Mouse (Mus musculus) spleen, postnatal 36 days (tissue): Measurements from ENCODE around the gene Ccdc69.
"Not testable (repeated sequence)": the region's sequence is repeated elsewhere in the genome, so short reads cannot be mapped to it uniquely, and the experiment has no call there.

Experiments
- DNase-seq, 2 experiments: peaks; one replicate each; pipeline ENCODE4 v3.0.0; 2022; ENCODE audit warnings: low spot score in 2 of 2, mixed read lengths in 1 of 2

Gene Ccdc69

DNA sequence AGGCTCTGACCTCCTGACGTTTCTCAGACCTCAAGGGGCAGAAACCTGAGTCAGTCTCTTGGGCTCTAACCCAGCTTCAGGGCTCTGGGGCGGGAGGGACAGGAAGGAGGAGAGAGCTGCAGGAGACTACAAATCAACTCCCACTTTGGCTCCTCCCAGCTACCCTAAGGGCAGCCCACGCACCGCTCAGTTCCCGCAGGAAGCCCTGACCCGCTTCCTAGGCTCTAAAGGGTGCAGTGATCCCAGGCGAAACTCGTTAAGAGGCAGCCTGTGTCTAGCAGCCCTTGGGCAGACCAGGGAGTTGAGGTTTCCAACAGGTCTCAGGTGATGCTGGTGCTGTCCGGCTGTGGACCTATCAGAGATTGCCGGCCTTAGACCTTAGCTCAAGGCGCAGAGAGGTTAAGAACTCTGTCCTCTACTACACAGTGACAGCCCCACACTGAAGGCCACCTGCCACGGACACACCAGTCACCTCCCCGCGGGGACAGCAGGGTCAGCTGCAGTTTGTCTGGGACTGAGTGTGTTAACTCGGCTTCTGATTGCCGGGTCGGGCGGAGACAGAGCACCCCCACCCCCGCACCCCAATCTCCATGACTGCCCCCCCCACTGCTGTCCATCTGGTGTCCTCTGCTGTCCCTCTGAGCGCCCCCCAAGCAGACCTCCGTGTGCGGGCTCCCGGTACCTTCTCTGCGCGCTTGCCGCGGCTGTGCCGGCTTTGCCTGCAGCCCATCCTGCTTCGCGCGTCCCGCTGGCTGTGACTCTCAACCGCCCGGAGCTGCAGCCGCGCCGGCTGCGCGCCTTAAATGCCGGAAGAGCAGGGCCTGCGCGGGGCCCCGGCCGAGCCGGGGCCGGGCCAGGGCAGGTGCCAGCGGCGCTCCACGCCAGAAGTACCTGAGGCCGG lies at the start of gene Ccdc69:
Gene Ccdc69, minus strand, starts transcription at position 801 of the 901 bp plus-strand sequence.
- peak; percentile 68 to 69 for DNase-seq

DNA sequence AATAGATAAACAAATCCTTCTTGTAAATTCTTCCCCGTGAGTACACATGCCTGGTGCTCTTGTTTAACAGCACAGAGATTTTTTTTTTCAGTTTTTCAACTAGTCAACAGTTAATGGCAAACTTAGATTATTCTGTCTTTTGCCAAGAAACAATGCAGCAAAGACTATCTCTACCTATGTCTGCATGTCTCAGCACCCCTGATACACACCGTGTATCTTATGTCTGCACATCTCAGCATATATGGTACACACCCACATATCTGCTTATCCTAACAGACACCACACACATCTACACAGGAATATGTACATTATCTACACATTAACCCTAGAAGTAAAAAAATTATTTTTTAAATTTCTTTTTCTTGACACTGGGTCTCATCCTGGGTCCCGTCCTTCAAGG lies 48.7 kb upstream of the Ccdc69 start:
- DNase-seq = no peak

DNA sequence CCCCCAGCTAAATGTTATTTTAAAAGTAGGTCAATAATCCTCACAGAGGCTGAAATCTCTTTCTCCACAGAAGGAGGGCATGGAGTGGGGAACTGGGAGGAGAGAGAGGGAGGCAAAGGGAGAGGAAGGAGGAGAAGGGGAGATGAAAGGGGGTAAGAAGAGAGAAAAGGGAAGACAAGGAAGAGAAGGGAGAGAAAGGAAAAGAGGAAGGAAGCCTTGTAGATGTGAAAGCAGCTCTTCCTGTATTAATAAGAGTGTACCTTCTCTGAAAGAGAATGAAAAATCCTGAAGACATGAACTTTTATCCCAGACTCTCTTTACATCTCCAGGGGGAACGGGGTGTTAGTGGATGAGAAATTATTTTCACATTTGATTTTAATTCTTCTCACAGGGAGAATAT lies 43.5 kb upstream of the Ccdc69 start:
- no peak for DNase-seq

DNA sequence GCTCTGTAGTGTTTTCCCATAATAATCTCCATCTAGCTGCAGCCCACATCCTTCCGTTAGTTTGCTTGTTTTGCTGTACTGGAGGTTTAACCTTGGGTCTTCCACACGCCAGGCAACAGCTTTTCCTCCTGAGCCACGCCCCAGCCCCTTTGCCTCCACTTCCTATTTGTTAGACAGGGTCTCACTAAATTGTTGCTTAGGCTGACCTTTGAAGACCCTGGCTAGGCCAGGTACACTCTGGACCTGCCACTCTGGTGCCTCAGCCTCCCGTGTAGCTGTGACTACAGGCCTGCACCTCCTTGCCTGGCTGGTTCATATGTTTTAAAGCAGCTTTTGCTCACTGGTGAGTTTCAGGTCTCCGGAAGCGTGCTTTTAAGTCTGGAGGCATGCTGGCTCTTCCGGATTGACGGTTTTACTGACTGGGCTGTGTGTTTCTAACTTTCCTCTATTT lies 42.9 kb upstream of the Ccdc69 start:
- peak; percentile 45 to 47 for DNase-seq

- DNase-seq = no peak
Observed at GRCm38 (mm10) chr11:55120279-55120678, 42.3 kb upstream of the Ccdc69 start.

GRCm38 (mm10) chr11:55117031-55117430 lies 39.1 kb upstream of the Ccdc69 start:
- DNase-seq = peak; percentile 62

DNA sequence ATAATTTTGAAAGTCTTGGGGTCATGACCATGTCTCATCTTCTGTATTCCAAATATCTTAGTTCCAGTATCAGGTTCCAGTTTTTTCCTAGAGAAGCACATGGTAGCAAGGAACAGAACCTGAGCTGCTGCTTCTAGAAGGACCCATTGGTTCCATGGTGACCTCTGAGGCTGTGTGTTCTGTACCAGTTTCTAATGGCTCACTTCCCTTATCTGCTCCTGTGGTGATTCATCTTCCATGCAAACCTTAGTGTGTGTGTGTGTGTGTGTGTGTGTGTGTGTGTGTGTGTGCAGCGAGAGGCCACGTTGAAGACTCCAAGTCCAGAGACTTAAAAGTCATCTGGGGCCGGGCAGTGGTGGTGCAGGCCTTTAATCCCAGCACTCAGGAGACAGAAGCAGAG lies 38.1 kb upstream of the Ccdc69 start:
- DNase-seq = no peak

DNA sequence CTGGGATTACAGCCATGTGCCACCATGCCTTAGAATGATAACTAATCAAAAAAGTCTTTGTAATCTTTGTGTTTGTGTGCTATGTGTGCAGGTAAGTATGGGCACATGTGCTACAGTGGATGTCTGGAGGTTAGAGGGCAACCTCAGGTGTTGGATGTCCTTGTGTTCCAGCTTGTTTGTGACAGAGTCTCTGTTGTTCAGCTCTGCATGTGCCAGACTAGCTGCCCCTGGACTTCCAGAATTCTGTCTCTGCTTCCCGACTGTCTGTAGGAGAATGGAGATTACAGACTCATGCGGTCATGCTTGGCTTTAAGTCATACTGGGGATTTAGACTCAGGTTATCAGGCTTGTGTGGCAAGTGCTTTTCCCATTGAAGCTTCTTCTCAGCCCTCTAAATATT lies 36.4 kb upstream of the Ccdc69 start:
- DNase-seq = no peak

- not testable (repeated sequence) for DNase-seq
Observed at GRCm38 (mm10) chr11:55113861-55114250, 35.9 kb upstream of the Ccdc69 start.

- DNase-seq = peak; percentile 80 to 84
Observed at GRCm38 (mm10) chr11:55113209-55113860, 35.4 kb upstream of the Ccdc69 start.

GRCm38 (mm10) chr11:55110566-55111169 lies 32.7 kb upstream of the Ccdc69 start:
- no peak for DNase-seq

GRCm38 (mm10) chr11:55109521-55110300 lies 31.8 kb upstream of the Ccdc69 start:
- DNase-seq = no peak

- DNase-seq = peak; percentile 31 to 34
Observed at GRCm38 (mm10) chr11:55106636-55107035, 28.7 kb upstream of the Ccdc69 start.

DNA sequence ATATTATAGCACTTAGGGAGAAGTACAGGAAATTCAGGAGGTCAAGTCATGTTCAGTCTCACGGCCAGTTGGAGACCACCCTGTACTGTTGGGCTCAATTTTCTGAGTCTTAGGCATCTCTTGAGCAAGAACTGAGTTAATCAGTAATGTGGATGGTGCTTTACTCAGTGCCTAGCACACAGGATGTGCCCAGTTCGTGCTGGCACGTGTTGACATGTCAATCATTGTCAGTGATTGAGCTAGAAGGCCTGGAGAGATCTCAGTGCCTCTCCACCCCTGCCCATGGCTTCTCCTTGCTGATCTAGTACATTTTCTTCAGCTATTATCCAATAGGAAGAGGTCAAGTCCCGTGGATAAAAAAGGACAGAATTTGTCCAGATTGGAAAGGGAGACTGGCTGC lies 27.5 kb upstream of the Ccdc69 start:
- DNase-seq = no peak

DNA sequence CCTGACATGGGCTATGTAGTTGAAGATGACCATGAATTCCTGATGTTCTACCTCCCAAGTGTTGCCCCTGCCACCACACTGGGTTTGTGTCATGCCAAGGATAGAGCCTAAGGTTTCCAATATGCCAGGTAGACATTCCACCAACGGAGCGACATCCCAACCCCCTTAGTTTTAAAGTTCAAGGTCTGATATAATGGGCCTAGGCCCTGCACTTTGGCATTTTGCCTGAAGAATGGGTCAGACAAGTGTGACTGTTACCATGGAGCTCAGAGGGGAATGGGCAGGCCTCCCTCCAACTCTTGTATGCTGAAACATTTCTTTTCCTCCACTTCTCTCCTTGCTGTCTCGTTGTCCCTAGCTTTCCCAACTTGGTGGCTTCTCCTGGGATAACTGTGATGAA lies 25.3 kb upstream of the Ccdc69 start:
- no peak for DNase-seq

- no peak for DNase-seq
Observed at GRCm38 (mm10) chr11:55102015-55102414, 24.1 kb upstream of the Ccdc69 start.

DNA sequence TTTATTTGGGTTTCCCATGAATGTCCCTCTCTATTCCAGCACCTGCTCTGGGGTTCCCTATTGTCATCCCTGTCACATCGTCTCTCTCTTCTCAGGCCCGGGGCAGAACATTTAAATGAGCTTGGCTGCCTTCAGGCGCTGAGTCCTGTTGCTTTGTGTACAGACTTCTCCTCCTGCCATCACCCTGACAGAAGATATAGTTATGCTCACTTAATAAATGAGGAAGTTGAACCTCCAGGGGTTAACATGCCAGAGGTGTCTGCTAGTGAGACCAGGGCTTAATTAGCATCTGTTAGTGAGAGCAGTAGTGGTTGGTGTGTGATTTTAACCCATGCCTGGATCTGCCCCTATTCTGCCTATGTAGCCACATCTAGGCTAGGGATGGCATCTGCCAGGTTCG lies 21.9 kb upstream of the Ccdc69 start:
- DNase-seq = peak; percentile 69 to 78

- DNase-seq = no peak
Observed at GRCm38 (mm10) chr11:55099019-55099771, 21.3 kb upstream of the Ccdc69 start.

- no peak for DNase-seq
Observed at GRCm38 (mm10) chr11:55098189-55098915, 20.4 kb upstream of the Ccdc69 start.

- DNase-seq = peak; percentile 98 to 99
Observed at GRCm38 (mm10) chr11:55097463-55098188, 19.7 kb upstream of the Ccdc69 start, which contains the start of gene Gm2a. TSS of gene Gm2a (plus strand) at chr11:55098115.
